Mouse (Mus musculus) ES-E14 (cell line): ENCODE data around the gene Serinc5.

Experiments
- HCFC1 ChIP-seq: IDR thresholded peaks from 2 replicates; pipeline ENCODE4 v1.6.1; 2012; ENCODE audit warnings: low read length, inconsistent platforms, borderline replicate concordance; ENCODE audit not compliant: insufficient read depth
- MAFK ChIP-seq: IDR thresholded peaks from 2 replicates; pipeline ENCODE4 v1.6.1; 2014; ENCODE audit warnings: mild to moderate bottlenecking, low read depth, low read length, inconsistent platforms; ENCODE audit not compliant: insufficient read depth
- ZC3H11A ChIP-seq: IDR thresholded peaks from 2 replicates; pipeline ENCODE4 v1.6.1; 2012; ENCODE audit warnings: low read depth, mild to moderate bottlenecking, inconsistent platforms, low read length, borderline replicate concordance
- ZNF384 ChIP-seq: IDR thresholded peaks from 2 replicates; pipeline ENCODE4 v1.6.1; 2012; ENCODE audit warnings: low read depth, low read length, inconsistent platforms

GRCm38 (mm10) chr13:92595424-92595823 is 15.5 kb upstream of the Serinc5 start:
- TF ChIP-seq ZC3H11A (no peak), MAFK (no peak), ZNF384 (no peak), HCFC1 (no peak)
